Mouse (Mus musculus) heart, embryonic 16.5 days (tissue): ENCODE measurements around the gene H2-Q10. TPM values are rescaled to one million over a fixed set of nuclear protein-coding genes. Genes with fewer than 3 reads are reported as not detected.

ENCODE experiments used
- ATAC-seq: fragments of 200-750 bp; cut with Nextera tagmentation; replicated peaks from 2 replicates; pipeline ENCODE4 v1.8.0; 2017; ENCODE audit warnings: moderate number of reproducible peaks; ENCODE audit not compliant: insufficient read depth, low FRiP score; ENCODE audit errors: extremely low read depth
- H3K27ac ChIP-seq: fragments of 300-500 bp; sonication (generic); 2 replicates; pipeline ENCODE4 v1.5.1; 2014; ENCODE audit warnings: mild to moderate bottlenecking, low read length, control low read depth, moderate library complexity
- H3K27me3 ChIP-seq: fragments of 300-500 bp; sonication (generic); 2 replicates; pipeline ENCODE4 v1.6.1; 2014; ENCODE audit warnings: low read length, mixed read lengths; ENCODE audit not compliant: control insufficient read depth, insufficient read depth
- H3K36me3 ChIP-seq: fragments of 300-500 bp; sonication (generic); 2 replicates; pipeline ENCODE4 v1.6.1; 2014; ENCODE audit not compliant: control insufficient read depth, insufficient read depth
- H3K4me1 ChIP-seq: fragments of 300-500 bp; sonication (generic); 2 replicates; pipeline ENCODE4 v1.6.1; 2014; ENCODE audit warnings: low read length, mixed read lengths; ENCODE audit not compliant: control insufficient read depth, insufficient read depth
- H3K4me2 ChIP-seq: fragments of 300-500 bp; sonication (generic); 2 replicates; pipeline ENCODE4 v1.6.1; 2014; ENCODE audit warnings: low read depth, mild to moderate bottlenecking, control low read depth, low read length
- H3K4me3 ChIP-seq: fragments of 300-500 bp; sonication (generic); 2 replicates; pipeline ENCODE4 v1.5.1; 2014; ENCODE audit warnings: mild to moderate bottlenecking, control low read depth, low read length
- H3K9ac ChIP-seq: fragments of 300-500 bp; sonication (generic); 2 replicates; pipeline ENCODE4 v1.6.1; 2014; ENCODE audit warnings: low read length, control low read depth
- H3K9me3 ChIP-seq: fragments of 300-500 bp; sonication (generic); replicated peaks from 2 replicates; pipeline ENCODE4 v1.6.1; 2016; ENCODE audit warnings: low read length; ENCODE audit not compliant: control insufficient read depth
- WGBS: fragments of 180-500 bp; shearing (Covaris S2); extraction: QIAGEN DNeasy Blood & Tissue Kit; methylation state at CpG from one replicate; pipeline ENCODE4 v1.1.7; 2014; 5-methylcytosine and 5-hydroxymethylcytosine counted together
- polyA plus RNA-seq: library from polyadenylated mRNA; unstranded; fragments of >200 nt; fragmentation: Nextera tagmentation; extraction: Ambion mirVana; gene quantifications from 2 replicates; pipeline ENCODE4 v1.2.1, GENCODE M21; 2015

The H2-Q10 gene
- polyA plus RNA-seq, 1 experiment from 2014 or later = 0.58 TPM

DNA sequence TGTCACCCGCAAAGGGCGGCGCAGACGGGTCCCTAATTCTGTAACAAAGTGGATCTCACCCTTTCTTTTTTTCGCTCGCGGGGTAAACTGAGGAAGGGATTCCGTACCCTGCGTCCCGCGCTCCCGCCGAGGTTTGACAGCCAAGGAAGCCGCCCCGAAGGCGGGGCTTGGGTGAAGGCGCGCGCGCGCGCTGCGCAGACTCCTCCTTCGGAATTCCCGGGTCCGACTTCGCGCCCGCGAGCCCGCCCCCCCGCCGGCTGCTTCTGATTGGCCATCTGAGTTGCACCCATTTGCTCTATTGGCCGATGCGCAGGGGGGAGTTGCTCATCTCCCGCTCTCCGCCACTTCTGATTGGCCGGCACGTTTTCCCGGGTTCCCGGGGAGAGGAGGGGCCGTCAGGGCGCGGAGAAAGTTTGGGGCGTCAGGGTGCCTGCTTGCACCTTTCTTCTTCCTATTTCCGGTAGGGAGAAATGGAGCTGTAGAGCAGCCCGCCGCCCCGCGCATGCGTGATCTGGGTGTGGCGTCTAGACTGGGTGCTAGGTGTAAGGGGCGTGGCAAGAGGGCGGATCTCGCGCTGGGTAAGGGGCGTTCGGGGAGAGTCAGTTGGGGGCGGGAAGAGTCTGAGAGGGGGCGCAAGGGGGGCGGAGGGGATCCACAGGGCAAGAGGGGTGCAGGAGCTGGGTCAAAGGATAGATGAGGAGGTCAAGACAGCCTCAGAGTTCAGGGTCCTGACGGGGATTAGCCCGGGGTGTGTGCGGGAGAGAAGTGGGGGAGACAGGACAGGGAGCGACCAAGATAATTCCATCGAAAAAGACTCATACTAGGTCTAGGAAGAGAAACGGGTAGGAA is 47.0 kb downstream of the H2-Q10 start, which contains the start of the genes Tcf19 and Cchcr1:
Gene Tcf19, minus strand, starts transcription at position 173 of the 849 bp plus-strand sequence.
Gene Cchcr1, plus strand, starts transcription at position 449 of the 849 bp plus-strand sequence.
- no peaks in the 10 kb centered on the region for H3K27me3 ChIP-seq
- H3K4me1 ChIP-seq = peaks cover 25% of the 10 kb centered on the region
- H3K9me3 ChIP-seq = no peaks in the 10 kb centered on the region
- under 1% methylated on average over 67 of the region's 67 CpGs for WGBS
- peak; percentile 97 for ATAC-seq
- peak within 1 kb of the TSS; percentile 80 for H3K9ac ChIP-seq
- H3K4me2 ChIP-seq = peak within 1 kb of the TSS; percentile 92
- H3K27ac ChIP-seq = peak within 1 kb of the TSS; percentile 14
- H3K4me3 ChIP-seq = peak within 1 kb of the TSS; percentile 79
- peaks cover 7% of the 10 kb centered on the region for H3K36me3 ChIP-seq

DNA sequence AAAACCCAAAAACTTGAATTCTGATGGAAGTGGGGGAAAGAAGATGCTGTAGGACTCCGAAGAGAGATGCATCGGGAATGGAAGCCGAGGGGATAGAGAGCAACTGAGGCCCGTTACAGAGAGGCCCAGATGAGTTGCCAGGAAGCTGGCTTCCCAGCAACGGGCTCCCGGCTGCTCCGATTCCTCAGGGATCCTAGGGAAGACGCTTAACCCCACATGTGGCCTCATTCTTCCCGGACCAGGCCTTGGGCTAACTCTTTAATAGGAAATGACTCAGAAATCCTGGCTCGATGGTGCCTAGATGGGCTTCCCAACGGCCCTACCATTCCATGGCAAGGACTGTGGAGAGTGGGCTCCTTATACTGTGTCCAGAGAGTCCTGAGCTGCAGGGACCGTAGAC is 47.6 kb downstream of the H2-Q10 start:
- no peak for ATAC-seq
- 9% methylated on average over 12 of the region's 12 CpGs for WGBS
- Histone ChIP-seq H3K36me3 (peaks cover 4% of the 10 kb centered on the region), H3K4me3 (peak overlapping the region; percentile 79), H3K9ac (peak overlapping the region; percentile 65), H3K4me1 (peaks cover 25% of the 10 kb centered on the region), H3K4me2 (peak overlapping the region; percentile 92), H3K27ac (peak overlapping the region; percentile 5), H3K9me3 (no peaks in the 10 kb centered on the region), H3K27me3 (no peaks in the 10 kb centered on the region)

Other genes starting within 250 kb of the H2-Q10 start
- 0.41 and 1.2 TPM in 2 replicates for gene Gm16181, start 249.3 kb upstream of the H2-Q10 start, polyA plus RNA-seq
- 10.1 and 10.4 TPM in 2 replicates for gene Atp6v1g2, start 236.4 kb upstream of the H2-Q10 start, polyA plus RNA-seq
- gene Nfkbil1, start 234.3 kb upstream of the H2-Q10 start, polyA plus RNA-seq = 8.4 and 8.8 TPM in 2 replicates
- 256 and 260 TPM in 2 replicates for gene Ddx39b, start 228.3 kb upstream of the H2-Q10 start, polyA plus RNA-seq
- gene H2-D1, start 207.4 kb upstream of the H2-Q10 start, polyA plus RNA-seq = 90.5 and 110 TPM in 2 replicates
- gene H2-Q1, start 149.7 kb upstream of the H2-Q10 start, polyA plus RNA-seq = not detected in 2 replicates
- gene H2-Q2, start 127.8 kb upstream of the H2-Q10 start, polyA plus RNA-seq = 0.82 and 2.1 TPM in 2 replicates
- gene H2-Q4, start 90.5 kb upstream of the H2-Q10 start, polyA plus RNA-seq = 3.2 and 4.1 TPM in 2 replicates
- gene H2-Q6, start 45.2 kb upstream of the H2-Q10 start, polyA plus RNA-seq = 1.1 and 2.8 TPM in 2 replicates
- 3.7 and 5.9 TPM in 2 replicates for gene H2-Q7, start 30.9 kb upstream of the H2-Q10 start, polyA plus RNA-seq
- not detected in 2 replicates for gene Pou5f1, start 35.9 kb downstream of the H2-Q10 start, polyA plus RNA-seq
- 59.5 and 60.3 TPM in 2 replicates for gene Tcf19, start 46.7 kb downstream of the H2-Q10 start, polyA plus RNA-seq
- 15.7 and 15.9 TPM in 2 replicates for gene Cchcr1, start 47.0 kb downstream of the H2-Q10 start, polyA plus RNA-seq
- gene Psors1c2, start 63.1 kb downstream of the H2-Q10 start, polyA plus RNA-seq = 1.6 and 1.9 TPM in 2 replicates
- gene Cdsn, start 82.0 kb downstream of the H2-Q10 start, polyA plus RNA-seq = 0.46 and 0.49 TPM in 2 replicates
- gene 2300002M23Rik, start 97.4 kb downstream of the H2-Q10 start, polyA plus RNA-seq = 0.11 and 0.14 TPM in 2 replicates
- 1.1 and 14.0 TPM in 2 replicates for gene Sfta2, start 131.5 kb downstream of the H2-Q10 start, polyA plus RNA-seq
- gene Gm9573, start 156.5 kb downstream of the H2-Q10 start, polyA plus RNA-seq = not detected in 2 replicates
- 0.29 and 0.42 TPM in 2 replicates for gene Mucl3, start 173.6 kb downstream of the H2-Q10 start, polyA plus RNA-seq
- gene Vars2, start 197.5 kb downstream of the H2-Q10 start, polyA plus RNA-seq = 12.8 and 17.1 TPM in 2 replicates
- 29.6 and 30.8 TPM in 2 replicates for gene Gtf2h4, start 203.7 kb downstream of the H2-Q10 start, polyA plus RNA-seq
- gene Ddr1, start 234.5 kb downstream of the H2-Q10 start, polyA plus RNA-seq = 110 and 129 TPM in 2 replicates